Mouse (Mus musculus): ENCODE results near the gene Fzd5.

The Fzd5 gene

GRCm38 (mm10) chr1:64737502-64738179 lies at the start of gene Fzd5:
Gene Fzd5, minus strand, starts transcription at chr1:64737751.
- DNase-seq (ENCODE audit: low spot score in 2 of 2) = peak in 1 of 2 experiments; percentile 65

- no peak for DNase-seq (ENCODE audit: low spot score in 2 of 2)
Measured at GRCm38 (mm10) chr1:64779863-64780262, 42.3 kb upstream of the Fzd5 start.

DNA sequence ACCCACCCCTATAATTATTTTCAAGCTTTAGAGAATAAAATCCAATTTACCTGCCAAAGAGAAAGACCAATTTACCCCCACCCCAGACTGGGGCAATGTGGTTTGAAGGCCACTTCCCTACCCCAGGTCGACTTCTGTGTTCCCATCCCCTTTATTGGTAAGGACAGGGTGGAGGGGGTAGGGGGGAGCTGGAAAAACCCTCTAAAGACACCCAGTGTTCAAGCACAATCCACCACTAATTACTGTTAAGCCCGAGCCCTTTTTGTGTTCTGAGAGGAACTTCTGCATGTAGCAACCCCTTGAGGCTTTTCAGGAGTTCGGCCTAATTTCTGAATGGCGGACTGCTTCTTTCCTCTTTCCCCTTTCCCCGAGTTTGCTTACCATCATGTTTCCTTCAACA lies 41.9 kb upstream of the Fzd5 start:
- no peak for DNase-seq (ENCODE audit: low spot score in 2 of 2)

GRCm38 (mm10) chr1:64773305-64773704 lies 35.8 kb upstream of the Fzd5 start:
- no peak for DNase-seq (ENCODE audit: low spot score in 2 of 2)

DNA sequence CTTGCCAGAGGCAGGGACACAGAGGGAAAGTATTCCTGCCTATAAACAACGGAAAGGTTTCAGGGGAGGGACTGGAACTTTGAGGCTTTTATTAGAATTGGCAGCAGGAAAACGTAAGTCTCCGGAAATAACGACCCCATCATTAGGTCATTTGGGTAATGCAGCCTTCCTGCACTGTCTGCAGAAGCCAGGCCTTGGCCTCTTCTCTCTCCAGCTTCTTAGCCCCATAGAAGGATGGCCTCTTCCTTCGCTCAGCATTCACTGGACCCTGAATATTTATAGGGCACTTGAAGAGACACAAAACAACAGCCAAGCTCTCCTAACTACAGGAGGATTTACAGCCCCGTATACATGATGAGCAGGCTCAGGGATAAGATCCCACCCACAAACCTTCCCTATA lies 32.6 kb upstream of the Fzd5 start:
- no peak for DNase-seq (ENCODE audit: low spot score in 2 of 2)

DNA sequence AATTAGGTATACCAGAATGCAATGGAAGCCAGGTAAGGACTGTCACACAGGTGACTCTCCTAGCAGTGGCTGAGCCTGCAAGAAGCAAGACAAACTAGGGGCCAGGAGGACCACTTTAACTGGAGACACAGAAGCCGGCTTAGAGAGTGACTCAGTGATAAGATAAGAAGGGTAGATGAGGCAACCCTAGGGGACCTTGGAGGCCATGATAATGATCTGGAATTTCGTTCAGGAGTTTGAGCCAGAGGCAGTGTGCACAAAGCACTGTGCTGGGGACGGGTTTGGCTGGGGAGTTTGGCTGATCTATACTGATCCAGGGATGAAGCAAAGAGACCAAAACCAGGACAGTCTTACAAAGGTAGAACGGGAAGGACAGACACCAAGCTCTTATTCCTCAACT lies 24.1 kb upstream of the Fzd5 start:
- DNase-seq (ENCODE audit: low spot score in 2 of 2) = no peak

DNA sequence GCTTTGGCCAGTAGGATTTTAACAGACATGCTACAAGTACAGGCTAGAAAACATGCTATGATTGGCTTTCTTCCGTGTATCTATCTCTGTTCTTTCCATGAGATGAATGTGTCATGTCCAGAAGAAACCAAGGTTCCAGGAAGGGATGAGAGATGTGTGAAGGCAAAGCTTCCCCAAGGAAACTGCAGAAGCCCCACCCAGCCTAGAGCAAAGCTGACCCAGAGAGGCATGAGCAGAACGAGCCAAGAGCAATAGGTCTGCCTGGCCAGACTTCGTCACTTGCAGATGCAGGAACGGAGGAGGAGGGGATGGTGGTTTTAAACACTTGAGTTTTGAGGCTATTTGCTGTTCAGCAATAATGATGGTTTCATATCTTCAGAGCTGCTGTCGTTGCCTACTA lies 20.2 kb upstream of the Fzd5 start:
- no peak for DNase-seq (ENCODE audit: low spot score in 2 of 2)

DNA sequence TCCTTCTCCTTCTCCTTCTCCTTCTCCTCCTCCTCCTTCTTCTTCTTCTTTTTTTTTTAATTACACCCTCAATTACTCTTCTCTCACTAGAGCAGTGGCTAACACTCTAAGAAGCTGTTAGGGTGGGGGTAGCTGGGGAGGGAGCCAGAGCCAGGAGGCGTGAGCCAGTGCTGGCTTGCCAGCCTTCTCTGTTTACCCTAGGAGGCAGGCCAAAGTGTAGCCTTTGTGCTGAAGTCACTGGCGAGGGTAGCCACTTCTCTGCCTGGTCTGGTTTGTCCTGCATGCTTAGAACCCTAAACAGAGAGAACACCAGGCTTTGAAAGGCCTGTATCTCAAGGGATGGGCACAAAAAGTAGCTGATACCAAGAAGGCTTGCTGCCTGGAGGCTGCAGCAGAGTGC lies 19.7 kb upstream of the Fzd5 start:
- no peak for DNase-seq (ENCODE audit: low spot score in 2 of 2)

- DNase-seq (ENCODE audit: low spot score in 2 of 2) = no peak
Measured at GRCm38 (mm10) chr1:64756640-64757030, 19.1 kb upstream of the Fzd5 start.

GRCm38 (mm10) chr1:64755971-64756639 lies 18.6 kb upstream of the Fzd5 start:
- DNase-seq (ENCODE audit: low spot score in 2 of 2) = no peak

GRCm38 (mm10) chr1:64754658-64755057 lies 17.1 kb upstream of the Fzd5 start:
- DNase-seq (ENCODE audit: low spot score in 2 of 2) = no peak

- DNase-seq (ENCODE audit: low spot score in 2 of 2) = no peak
Measured at GRCm38 (mm10) chr1:64753668-64754067, 16.1 kb upstream of the Fzd5 start.

DNA sequence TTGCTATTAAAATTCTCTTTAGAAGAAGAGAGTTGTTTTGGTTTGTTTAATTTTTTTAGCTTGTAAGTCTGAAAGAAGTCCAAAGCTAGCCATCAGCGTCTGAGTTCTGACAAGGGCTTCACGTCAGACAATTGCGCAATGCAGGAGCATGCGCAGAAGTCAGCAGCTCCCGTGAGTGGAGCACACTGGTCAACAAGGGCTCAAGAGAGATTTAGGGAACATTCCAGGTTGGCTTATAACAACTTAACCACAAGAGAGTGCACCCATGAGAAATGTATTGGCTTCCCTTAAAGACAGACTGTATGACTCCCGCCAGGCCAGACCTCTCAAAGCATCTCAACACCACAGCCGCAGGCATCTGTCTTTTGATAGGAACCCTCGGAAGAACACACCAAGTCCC lies 15.6 kb upstream of the Fzd5 start:
- no peak for DNase-seq (ENCODE audit: low spot score in 2 of 2)

DNA sequence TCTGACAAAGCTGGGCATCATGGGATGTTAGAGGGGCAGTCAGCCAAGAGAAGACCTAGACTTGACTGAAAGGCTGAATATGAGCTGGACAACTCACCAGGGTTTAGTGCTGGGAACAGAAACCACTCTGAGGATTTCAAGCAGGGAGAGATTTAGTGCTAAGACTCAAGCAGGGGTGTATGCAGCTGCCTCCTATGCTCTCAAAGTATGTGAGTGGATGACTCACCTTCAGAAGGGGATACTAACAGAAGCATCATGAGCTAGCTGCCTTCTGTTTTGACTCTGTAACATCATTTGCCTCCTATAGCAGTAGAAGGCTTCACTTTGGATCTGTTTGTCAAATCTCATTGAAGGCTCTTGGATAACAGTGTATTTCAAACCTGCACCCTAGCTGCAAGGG lies 7.1 kb upstream of the Fzd5 start:
- no peak for DNase-seq (ENCODE audit: low spot score in 2 of 2)

DNA sequence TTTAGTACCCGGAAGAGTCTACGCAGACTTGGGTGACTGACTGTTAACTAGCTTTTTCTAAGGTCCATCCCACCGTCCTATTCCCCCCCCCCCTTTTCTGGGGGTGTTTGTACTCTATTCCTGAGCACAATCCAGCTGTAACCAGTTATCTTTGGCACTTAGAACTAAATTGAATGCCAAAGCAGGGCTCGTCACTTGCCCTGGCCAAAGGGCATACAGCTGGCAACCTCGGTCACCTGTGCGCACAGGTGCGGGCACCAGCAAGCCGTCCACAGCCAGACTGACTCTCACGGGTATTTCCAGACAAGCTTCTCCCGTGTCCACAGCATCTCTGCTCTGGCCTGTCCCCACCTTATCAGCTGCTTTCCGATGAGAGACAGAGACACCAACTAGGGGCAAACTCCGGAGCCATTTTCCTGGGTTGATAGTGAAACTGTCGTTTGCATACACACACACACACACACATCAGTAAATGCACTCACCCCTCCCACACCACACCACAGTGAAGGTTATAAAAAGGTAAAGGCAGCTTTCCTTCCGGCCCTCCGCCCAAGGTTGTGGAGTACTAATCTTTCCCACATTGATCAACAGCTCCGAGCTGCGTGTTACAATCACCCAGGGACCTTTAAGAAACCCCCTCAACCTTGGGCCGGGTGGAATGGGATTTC lies 5.3 kb upstream of the Fzd5 start:
- no peak for DNase-seq (ENCODE audit: low spot score in 2 of 2)

DNA sequence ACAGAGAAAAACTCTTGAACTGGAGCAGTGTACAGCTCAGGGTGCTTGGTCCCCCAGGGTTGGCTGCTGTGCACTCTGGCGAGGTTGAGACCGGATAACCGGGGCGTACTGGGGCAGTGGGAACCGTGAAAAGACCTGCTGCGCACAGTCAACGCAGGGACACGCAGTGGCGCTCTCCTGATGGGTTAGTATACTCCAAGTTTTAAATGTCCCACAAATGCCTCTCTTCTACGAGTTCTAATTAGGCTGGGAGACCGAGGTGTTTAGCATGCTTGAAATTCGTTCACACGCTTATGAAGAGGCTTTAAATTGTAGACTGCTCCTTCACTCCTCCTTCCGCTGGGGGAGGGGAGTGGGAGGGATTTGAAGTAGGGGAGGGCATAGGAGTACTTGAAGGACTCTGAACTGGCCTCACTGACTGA lies 1.1 kb upstream of the Fzd5 start:
- no peak for DNase-seq (ENCODE audit: low spot score in 2 of 2)

GRCm38 (mm10) chr1:64738180-64738555 lies 617 bp upstream of the Fzd5 start:
- no peak for DNase-seq (ENCODE audit: low spot score in 2 of 2)

GRCm38 (mm10) chr1:64736681-64737501 lies 660 bp downstream of the Fzd5 start:
- no peak for DNase-seq (ENCODE audit: low spot score in 2 of 2)

- no peak for DNase-seq (ENCODE audit: low spot score in 2 of 2)
Measured at GRCm38 (mm10) chr1:64735781-64736680, 1.5 kb downstream of the Fzd5 start.

DNA sequence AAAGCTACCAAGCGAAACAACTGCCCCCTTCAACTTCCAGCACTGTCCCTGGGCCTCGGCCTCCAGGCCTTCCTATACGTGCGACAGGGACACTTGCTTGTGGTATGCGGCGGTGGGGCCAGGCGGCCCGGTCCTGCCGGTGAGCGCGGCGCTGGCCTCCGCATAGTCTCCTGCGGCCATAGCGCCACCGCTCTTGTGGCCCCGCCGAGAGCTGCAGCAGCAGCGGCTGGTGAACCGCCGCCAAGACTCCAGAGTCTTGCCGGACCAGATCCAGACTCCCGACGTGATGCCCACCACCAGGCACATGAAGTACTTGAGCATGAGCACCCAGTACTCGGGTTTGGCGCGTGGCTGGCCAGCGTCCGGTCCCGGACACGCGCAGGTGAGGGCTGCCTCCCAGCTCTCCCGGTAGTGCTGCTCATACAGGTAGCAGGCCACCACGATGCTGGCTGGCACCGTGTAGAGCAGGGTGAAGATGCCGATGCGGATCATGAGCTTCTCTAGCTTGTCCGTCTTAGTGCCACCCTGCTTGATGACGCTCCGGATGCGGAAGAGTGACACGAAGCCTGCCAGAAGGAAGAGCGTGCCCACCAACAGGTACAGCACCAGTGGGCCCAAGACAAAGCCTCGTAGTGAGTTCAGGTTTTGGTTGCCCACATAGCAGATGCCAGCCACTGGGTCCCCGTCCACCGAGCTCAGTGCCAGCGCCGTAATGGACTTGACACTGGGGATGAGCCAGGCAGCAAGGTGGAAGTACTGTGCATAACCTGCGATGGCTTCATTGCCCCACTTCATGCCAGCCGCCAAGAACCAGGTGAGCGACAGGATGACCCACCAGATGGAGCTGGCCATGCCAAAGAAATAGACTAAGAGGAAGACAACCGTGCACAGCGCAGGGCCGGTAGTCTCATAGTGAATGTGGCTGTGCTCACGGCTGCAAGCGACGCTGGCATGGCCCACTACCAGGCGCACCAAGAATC lies 2.5 kb downstream of the Fzd5 start:
- DNase-seq (ENCODE audit: low spot score in 2 of 2) = no peak

Measured in left cerebral cortex, adult 9 months (tissue).